Mouse (Mus musculus) layer of hippocampus, adult 11-12 months (tissue): ENCODE results near the gene Arx.

Experiments used
- DNase-seq: peaks from one replicate; pipeline ENCODE4 v3.0.0; 2022; ENCODE audit warnings: low spot score

Gene Arx

DNA sequence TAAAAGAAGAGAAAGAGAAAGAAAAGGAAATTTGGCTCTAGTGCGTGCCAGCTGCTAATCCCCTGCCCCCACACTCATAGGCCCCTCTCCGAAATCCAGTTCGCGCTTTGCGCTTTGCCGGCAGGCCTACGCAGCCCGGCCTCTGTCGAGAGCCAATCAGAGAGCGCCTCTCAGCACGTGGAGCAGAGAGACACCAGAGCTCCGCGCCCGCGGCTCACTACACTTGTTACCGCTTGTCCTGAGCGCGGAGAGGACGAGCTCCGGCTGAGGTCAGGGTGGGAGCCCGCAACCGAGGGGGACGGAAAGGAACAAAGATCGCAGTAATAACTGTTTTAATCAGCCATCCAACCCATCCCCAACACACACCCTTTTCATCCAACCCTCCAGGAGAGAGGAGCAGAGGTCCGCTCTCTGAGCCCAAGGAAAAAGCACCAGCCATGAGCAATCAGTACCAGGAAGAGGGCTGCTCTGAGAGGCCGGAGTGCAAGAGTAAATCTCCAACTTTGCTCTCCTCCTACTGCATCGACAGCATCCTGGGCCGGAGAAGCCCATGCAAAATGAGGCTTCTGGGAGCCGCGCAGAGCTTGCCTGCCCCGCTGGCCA lies at the start of gene Arx:
TSS of gene Arx (plus strand) at position 155 of the 603 bp plus-strand sequence.
- peak; percentile 56 for DNase-seq

DNA sequence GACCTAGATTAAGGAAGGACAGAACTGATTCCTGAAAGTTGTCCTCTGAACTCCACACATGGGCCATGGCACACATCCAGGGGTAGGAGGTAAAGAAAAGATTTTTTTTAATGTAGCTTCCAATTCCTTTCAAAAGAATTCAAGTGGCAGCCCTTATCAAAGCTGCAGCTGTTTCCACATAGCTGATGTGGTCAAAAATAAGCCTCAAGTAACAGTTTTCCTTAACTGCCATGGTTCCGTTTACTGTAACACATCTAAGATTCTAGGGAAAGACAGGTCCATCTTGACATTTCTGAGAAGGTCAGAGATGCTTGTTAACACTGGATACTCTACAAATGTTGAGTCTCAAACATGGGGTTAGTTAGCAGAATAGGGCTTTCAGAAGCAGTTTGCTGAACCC lies 34.9 kb upstream of the Arx start:
- no peak for DNase-seq

DNA sequence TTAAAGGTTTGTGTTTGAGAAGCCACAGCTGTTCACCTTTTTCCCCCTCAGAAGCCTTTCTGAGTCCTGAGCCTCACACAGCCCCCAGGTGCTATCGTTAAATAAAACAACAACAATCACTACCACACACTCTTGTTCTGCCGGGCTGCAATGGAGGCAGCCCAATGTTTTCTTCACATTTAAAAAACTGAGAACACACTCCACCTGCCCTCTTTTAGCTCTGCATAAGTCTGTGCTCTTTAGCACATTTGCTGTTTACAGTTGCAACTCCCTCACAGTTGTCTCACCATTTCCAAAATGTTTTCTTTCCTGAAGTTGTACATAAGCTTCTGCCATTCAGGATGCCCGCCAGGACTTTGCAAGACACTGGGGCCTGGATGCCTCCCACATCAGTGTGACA lies 10.6 kb upstream of the Arx start:
- DNase-seq = no peak

DNA sequence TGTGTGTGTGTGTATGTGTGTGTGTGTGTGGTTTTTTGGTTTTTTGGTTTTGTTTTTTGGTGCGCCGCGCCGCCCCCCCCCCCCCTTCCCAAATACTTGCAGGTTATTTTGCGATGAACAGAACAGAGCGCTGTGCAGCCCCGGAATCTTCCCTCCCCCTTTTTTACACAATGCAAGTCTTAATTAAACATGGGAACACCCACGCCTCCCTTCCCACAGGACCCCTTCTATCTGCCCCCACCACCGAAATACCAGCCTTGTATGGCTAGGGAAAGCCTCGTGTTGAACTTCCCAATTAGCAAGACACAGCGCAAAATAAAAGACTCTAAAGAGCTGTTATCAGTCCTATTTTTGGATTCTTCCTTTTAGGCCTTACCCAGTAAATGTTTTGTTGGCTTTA lies 6.3 kb upstream of the Arx start:
- no peak for DNase-seq

DNA sequence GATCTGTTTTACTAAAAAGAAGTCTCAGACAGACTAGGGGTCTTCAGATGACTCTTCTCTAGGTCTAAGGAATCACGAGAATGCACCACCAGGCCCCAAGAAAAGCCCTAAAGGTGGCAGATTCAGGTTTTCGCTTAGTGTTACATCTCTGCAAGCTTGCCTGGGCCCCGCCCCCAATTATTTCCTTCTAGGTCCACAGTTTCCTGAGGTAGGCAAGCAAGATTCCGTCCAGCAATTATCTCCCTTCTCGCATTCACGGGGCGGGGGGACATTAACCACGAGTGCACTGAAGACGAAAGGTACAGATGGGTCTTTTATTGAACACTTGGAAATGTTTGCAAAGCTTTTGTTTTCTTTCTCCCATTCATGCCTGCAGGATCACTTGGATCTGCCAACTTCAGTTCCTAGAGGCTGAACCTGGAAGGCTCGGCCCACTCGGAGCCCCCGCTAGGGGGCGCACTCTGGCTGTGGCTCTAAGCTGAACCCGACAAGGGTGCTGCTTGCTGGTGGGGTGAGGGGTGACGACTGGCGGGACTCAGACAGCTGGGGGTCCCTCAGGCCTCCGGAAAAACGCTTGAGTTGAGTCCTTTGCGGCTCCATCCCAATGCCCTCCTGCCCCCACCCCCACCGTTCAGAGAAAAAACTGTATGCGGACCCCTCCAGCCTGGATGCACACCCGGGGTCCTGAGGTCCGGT lies 5.1 kb upstream of the Arx start:
- DNase-seq = peak; percentile 52

DNA sequence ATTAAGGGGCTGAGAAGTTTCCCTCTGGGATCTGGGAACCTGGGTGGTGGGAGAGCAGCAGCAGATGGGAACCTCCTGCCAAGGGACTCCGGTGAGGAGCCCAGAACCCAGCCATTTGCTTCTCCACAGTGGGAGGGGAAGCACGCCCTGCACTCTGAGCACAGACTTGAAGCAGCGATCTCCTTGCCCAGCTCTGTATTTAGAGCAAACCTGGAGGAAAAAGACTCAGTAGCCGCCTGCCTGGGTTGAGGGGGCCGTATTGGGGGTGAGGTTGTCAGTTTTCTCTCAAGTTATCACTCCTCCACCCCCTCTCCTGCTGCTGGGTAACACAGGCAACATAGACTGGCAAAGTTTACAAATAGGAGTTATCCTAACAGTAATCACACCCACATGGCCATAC lies 4.5 kb upstream of the Arx start:
- DNase-seq = no peak

DNA sequence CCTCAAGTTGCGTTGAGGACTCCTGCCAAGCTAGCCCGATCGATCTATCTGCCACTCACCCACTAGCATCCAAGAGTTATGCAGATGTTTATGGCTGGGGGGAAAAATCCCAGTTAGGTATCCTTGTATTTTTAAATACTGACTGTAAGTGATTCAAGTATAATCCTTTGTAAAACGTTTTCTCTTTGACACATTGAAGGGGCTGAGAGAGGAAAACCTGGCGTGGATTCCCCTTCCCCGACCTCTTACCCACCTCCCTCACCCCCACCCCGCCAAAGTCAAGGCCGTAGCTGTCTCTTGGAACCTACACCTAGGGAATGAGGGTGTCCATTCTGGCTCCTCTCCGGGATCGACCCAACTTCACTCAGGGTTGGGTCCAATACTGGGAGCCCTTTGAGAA lies 1.2 kb upstream of the Arx start:
- no peak for DNase-seq

DNA sequence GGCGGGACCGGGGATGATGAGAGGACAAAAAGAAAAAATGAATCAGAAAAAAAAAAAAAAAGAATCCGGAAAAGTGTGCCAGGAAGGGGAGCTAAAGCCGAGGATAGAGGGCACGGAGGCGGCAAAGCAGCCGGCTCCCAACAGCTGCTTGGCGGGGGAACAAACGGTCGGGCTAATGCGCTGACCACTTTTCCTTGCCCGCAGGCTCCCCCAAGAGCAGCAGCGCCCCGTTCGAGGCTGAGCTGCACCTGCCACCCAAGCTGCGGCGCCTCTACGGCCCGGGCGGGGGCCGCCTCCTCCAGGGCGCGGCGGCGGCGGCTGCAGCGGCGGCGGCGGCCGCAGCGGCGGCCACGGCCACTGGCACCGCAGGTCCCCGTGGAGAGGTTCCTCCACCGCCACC lies 2.1 kb downstream of the Arx start:
- no peak for DNase-seq

DNA sequence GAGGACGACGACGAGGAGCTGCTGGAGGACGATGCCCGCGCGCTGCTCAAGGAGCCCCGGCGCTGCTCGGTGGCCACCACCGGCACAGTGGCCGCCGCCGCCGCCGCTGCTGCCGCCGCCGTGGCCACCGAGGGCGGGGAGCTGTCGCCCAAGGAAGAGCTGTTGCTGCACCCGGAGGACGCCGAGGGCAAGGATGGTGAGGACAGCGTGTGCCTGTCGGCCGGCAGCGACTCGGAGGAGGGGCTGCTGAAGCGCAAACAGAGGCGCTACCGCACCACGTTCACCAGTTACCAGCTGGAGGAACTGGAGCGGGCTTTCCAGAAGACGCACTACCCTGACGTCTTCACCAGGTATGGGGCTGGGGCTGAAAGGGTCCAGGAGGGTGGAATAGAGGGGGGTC lies 2.8 kb downstream of the Arx start:
- no peak for DNase-seq

DNA sequence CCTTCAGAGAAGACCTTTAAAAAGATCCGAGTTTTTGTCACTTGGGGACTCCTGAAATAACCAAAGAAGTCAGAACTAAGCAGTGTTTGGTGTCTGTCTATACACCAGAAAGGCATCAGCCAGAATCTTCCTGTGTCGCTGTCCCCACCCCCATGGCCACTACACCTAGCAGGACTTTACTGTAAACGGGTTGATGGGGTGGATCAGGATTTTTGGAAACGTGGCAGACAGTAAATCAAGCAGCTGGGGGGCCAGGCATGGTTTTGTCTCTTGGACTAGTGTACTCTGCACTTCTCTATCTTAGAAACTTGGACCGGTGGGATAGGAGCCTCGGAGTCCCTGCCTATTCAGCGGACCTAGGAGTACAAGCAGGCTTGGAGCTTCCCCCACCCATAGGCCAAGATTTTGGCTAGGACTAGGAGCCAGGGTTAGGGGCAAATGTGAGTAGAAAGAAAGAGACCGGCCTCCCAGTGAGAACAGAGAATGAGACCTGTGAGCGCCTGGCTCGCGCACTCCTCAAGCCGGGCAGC lies 3.7 kb downstream of the Arx start:
- no peak for DNase-seq

DNA sequence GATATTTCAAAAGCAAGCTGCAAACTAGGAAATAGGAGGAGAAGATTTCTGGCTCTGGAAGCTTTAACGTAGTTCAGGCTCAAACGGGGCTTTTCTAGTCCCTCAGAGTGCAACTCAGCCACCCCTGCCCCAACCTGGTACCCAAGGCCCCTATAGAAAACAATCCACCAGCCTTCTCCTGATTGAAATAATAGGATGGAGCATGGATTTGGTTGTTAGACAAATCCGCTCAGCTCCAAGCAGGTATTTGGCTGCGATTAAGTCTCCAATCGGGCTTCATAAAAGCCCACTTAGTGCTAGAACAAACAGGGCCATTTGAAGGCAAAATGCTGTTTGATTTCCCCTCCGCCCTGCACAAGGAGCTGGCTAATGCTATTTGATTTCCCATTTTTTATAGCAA lies 5.8 kb downstream of the Arx start:
- DNase-seq = no peak

DNA sequence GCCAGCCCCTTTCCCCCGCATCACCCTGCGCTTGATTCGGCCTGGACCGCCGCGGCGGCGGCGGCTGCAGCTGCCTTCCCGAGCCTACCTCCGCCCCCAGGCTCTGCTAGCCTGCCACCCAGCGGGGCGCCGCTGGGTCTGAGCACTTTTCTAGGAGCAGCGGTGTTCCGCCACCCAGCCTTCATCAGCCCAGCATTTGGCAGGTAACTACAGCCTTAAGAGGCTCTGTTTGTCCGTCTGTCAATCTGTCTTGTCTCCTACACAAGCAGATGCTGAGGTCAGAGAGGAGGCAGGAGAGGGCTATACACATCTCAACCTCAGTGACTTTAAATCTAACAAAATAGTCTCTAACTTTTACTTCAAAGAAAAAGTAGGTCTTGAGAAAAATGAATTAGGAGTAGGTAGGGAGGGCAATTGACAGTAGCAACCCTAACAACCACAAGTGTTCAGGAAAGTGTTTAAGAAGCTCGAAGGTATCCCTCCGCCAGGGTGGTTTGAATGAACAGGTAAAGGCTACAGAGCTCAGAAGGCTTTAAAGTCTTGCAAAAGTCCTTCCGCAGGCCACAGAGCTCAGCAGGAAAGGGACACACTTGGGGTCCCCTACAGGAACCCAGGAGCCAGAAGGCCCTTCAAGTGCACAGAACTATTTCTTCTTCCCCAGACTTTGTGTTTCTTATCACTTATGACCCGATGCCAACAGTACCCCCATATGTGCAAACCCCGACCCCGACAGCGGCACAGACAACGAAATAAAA lies 8.7 kb downstream of the Arx start:
- DNase-seq = no peak

DNA sequence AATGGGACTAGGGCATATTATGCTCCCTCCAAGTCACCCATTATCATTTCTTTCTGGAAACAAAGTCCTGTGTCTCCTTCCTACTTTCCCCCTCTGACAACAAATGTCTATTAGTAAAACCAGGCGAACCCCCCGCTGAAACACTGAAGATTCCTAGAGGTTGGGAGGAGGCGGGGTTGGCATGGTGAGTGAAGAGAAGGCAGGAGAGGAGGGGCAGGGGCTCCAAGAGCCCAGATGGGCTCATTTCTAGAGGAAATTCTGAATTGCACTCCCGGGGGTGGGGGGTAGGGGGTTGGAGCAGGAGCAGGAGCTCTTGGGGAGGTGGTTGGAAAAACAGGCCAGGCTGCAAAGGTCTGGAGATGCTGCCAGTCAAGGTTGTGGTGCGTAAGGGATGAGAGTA lies 9.6 kb downstream of the Arx start:
- no peak for DNase-seq

DNA sequence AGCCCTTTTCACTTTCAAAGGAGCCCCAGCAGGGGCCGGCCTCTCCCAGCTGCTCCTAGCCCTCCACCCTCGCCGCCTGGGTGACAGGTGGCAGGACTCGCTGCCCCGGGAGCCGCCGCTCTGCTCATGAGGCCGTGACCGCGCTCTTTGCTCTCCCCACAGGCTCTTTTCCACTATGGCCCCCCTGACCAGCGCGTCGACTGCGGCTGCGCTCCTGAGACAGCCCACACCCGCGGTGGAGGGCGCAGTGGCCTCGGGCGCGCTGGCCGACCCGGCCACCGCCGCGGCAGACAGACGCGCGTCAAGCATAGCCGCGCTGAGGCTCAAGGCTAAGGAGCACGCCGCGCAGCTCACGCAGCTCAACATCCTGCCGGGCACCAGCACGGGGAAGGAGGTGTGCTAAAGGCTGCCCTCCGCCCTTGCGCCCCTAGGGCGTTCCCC lies 10.8 kb downstream of the Arx start:
- no peak for DNase-seq

DNA sequence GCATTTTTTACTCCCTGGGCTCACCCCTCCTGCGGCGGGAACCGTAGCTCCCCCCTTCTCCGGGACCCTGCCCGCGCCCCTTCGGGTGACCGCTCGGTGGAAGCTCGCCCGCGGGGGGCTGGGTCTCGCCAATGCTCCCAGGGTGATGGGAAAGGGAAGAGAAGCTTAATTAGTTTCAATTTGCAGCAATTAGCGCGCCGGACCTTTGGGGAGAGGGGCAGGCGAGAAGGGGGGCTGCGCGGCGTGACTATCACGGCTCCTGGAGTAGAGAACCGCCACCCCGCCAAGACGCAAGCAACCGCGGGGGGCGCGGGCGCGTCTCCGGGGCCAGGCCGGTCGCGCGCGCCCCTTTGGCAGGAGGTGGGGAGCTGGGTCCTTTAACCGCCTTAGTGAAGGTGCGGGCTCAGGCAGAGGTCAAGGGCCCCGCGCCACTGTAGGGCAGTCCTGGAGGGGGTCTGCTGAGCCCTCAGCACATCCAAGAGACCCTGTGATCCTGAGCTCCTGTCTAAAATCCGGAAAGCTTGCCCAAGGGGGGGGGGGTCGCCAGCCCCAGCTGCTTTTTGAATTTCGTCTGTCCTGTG lies 12.9 kb downstream of the Arx start:
- no peak for DNase-seq

DNA sequence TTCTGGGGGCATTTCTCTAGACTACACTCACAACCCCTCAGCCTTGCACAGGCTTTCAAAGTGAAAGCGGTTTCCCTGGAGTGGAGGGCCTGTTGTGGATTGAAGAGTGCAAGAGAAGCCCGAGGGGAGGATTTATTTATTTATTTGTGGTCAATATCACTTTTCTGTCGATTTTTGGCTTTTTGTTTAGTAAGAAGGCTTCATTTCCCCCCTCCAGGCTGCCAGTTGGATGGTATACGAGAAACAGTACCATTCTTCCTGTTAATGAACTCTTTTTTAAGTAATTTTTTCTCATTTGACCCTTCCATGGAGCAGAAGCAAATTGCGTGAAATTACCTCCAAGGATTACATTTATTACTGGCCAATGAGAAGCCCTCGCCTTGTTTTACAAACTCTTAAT lies 13.5 kb downstream of the Arx start:
- DNase-seq = no peak

DNA sequence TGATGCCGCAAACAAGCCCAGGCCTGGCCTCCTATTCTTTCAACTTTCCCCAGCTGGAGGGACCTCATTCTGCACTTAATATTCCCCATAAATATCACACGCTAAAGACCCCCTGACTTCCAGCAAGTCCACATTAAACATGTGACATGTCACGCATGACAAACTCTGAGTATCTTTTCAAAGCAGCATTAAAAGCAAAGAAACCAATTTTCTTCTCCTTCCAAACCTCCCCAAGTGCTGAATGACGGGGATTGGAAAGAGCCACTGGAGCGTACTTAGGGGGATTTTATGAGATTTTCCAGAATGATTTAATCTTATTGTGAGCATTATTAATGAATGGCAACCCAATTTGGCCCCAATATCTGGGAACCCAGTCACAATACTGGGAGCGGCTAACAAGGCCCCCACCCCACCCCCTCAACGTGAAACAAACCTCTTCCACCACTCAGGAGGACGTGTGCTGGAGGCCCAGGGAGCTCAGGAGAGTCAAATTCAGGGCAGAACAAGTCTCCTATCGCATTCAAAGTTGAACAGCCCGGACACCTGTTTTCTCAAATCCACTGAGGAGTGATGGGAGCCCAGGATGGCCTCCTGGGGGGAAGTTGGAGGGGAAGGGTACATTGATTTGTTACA lies 14.1 kb downstream of the Arx start:
- no peak for DNase-seq

DNA sequence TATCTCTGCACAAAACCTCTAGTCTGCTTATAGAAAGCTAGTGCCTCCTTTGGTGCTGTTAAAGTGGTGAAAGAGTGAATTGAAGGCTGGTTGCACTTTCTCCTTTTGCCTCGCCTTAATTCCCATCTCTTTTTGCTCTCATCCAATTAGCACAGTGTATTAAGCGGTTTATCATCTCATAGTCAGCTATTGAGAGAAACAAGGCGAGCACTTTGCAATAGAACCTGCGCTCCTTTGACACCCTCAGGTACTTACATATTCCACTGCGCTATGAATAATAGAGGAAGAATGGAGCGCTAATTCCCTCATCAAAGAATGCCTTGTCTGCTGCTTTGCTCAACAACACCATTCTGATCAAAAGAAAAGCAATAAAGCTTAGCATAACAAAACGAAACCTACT lies 15.6 kb downstream of the Arx start:
- no peak for DNase-seq

DNA sequence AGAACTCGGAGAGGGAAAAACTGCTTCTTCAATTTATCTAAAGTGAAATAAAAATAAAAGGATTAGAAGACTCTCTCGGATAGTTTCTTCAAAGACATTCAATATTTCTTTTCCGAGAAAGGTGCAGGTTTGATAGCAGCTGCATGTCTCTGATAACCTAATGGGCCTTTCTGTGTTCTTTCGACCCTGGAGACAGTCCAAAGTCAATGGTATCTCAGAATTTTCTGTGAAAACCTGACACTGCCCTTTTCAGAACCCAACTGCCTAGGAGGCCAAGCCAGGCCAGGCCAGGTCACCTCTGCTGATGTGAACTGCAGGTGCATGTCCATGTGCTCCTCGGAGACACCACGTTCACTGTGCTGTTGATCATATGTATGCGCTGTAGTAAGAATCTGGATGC lies 19.5 kb downstream of the Arx start:
- DNase-seq = no peak

DNA sequence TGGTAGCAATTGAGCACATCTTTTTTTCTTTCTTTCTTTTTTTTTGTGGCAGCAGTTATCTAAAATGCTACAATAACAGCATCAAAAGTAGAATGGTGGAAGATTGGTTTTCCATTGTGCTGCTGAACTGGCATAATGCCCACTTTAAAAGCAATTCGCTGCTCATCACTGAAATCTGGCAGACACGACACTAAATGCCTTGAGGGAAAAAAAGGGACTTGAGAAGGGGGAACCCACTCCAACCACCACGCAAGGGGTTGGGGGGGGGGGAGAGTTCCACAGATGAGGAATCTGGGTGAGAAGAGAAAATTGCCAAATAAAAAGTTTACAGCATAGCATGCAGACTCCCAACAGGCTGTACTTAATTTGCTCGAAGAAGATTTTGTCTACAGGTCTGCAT lies 31.3 kb downstream of the Arx start:
- no peak for DNase-seq

DNA sequence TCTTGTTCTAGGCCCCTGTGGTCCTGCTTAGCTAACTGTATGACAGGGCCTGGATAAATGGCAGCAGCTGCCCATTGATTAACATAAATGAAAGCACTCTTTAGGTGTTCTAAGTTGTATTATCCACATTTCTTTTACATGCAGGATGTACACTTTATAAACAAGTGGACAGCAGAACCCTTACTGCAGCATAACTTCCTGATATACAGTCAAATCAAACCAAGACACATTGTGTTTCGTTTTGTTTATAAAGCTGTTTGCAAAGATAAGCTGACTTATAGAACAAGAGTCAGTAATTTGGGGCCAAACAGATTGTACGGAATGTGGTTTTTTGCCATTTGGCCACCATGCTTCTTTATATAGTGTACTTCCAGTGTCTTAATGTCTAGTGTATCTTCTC lies 33.7 kb downstream of the Arx start:
- no peak for DNase-seq

DNA sequence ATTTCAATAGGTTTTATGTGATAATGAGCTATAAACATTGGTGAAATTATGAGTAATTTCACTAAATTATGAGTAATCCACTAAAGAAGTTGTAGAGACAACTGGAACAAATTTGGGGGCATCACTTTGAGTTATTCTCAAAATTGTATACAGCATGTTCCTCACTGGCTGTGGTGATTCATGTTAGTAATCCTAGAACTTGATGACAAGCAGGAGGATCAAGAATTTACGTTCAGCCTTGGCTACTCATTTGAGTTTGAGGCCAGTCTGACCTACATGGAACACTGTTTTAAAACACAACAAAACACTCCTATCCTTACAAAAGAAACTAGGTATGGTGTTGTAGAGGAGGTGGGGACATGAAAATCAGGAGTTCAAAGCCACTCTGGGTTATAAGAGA lies 35.1 kb downstream of the Arx start:
- no peak for DNase-seq
